22 mouse cellular contexts compared by ENCODE assay signal in genomic region chr10:17794443-17794842, GRCm38 (mm10). TPM values are rescaled to one million over a fixed set of nuclear protein-coding genes. Genes with fewer than 3 reads are reported as not detected.
DNase-seq lines count a peak whose midpoint lies in the region; ATAC-seq and TF ChIP-seq lines count a peak whose summit lies in the region.
"Had no signal": no experiment of that assay in that cellular context is flagged by ENCODE, and none has a peak within 500 bp of the region (broad histone marks: within the 10 kb centered on the region; RNA-seq: fewer than 3 reads in every experiment).

No protein-coding gene starts in this region.

- peaks cover 2% of the 10 kb centered on the region; the same call in 1 of the 2 replicates for H3K79me2 ChIP-seq in heart, adult 2 months (replicated peaks; ENCODE audit: control insufficient read depth, insufficient read depth, low read length)

- intact Hi-C loops in heart, adult 2 months (cut with DNase I), result loop anchor here (5.0 to 10.0 kb wide), 2 partner anchors 150 to 1157 kb away; partner anchors contain the start of gene Heca
- intact Hi-C loops in heart, postnatal 36 days (cut with DNase I), result loop anchor here (1.0 kb wide), 1 partner anchor 61 kb away; no protein-coding TSS in a partner anchor

- TF ChIP-seq CTCF in heart, adult 2 months (IDR thresholded peaks at IDR 0.05), result no peak
- TF ChIP-seq CTCF in heart, postnatal 0 days (IDR thresholded peaks at IDR 0.05; ENCODE audit: low read depth), result no peak
- TF ChIP-seq CTCF in cerebellum, adult 2 months (IDR thresholded peaks at IDR 0.05; ENCODE audit: borderline replicate concordance, insufficient read depth, low read depth, low read length), result no peak

- peaks cover 7% of the 10 kb centered on the region for H3K4me1 ChIP-seq in heart, adult 2 months (ENCODE audit: control insufficient read depth, insufficient read depth, low read length)
- H3K4me1 ChIP-seq in heart, postnatal 0 days (ENCODE audit: control insufficient read depth, insufficient read depth), result peaks cover 41% of the 10 kb centered on the region
- H3K4me1 ChIP-seq in ES-E14 (ENCODE audit: control insufficient read depth in 2 of 2, insufficient read depth in 2 of 2, low read length in 2 of 2, poor library complexity in 1 of 2), result peaks cover 4 to 5% of the 10 kb centered on the region in 2 experiments; a peak in 2 of 4 replicates
- H3K4me1 ChIP-seq in cerebellum, adult 2 months (ENCODE audit: control insufficient read depth, insufficient read depth, low read length), result peaks cover 5% of the 10 kb centered on the region

- no peaks in the 10 kb centered on the region for H3K27me3 ChIP-seq in heart, adult 2 months (ENCODE audit: control insufficient read depth, insufficient read depth, low read length)
- H3K27me3 ChIP-seq in heart, postnatal 0 days (ENCODE audit: control insufficient read depth, insufficient read depth, low read length), result no peaks in the 10 kb centered on the region
- no peaks in the 10 kb centered on the region for H3K27me3 ChIP-seq in cerebellum, adult 2 months (ENCODE audit: control insufficient read depth, insufficient read depth, low read length)
- H3K27me3 ChIP-seq: heart, embryonic 13.5 days had no signal

- H3K27ac ChIP-seq in heart, adult 2 months, result peak overlapping the region; percentile 82
- peak overlapping the region; percentile 100 for H3K27ac ChIP-seq in heart, postnatal 0 days (ENCODE audit: low read depth)
- no peak overlapping the region for H3K27ac ChIP-seq in ES-E14 (ENCODE audit: insufficient read depth, low read depth, low read length, poor library complexity, severe bottlenecking)
- no peak overlapping the region for H3K27ac ChIP-seq in cerebellum, adult 2 months (ENCODE audit: insufficient read depth, low read length)
- H3K27ac ChIP-seq: hindbrain, embryonic 14.5 days had no signal

- no peak for ATAC-seq in heart, postnatal 0 days (ENCODE audit: insufficient read depth, low read depth)
- ATAC-seq: activated CD4-positive, CD25-positive, alpha-beta regulatory T cell, adult 4 months; forebrain, embryonic 14.5 days; forebrain, postnatal 0 days; hindbrain, postnatal 0 days; inflammation-experienced regulatory T-cells, adult 6 months; intestine, embryonic 16.5 days had no signal

- H3K36me3 ChIP-seq in heart, adult 2 months (ENCODE audit: control insufficient read depth, insufficient read depth, low read length), result peaks cover 2% of the 10 kb centered on the region; the same call in 1 of the 2 replicates
- peaks cover 3% of the 10 kb centered on the region; the same call in 1 of the 2 replicates for H3K36me3 ChIP-seq in heart, postnatal 0 days (replicated peaks; ENCODE audit: control insufficient read depth, insufficient read depth, low read length)
- no peaks in the 10 kb centered on the region for H3K36me3 ChIP-seq in ES-E14 (ENCODE audit: control insufficient read depth, insufficient read depth, low read length, poor library complexity, severe bottlenecking)

- no peak overlapping the region for H3K4me2 ChIP-seq in heart, postnatal 0 days (ENCODE audit: low read depth, low read length)
- H3K4me2 ChIP-seq: heart, embryonic 13.5 days; hindbrain, embryonic 14.5 days had no signal

- in situ Hi-C loops in ES-E14 (cut with MboI; ENCODE audit: low sequenced_read_pairs in 2 of 2, unreplicated experiment in 2 of 2), result no loop called here

- WGBS in heart, adult 2 months, result 87% methylated on average over 5 of the region's 5 CpGs
- WGBS in heart, postnatal 0 days, result 90% methylated on average over 5 of the region's 5 CpGs
- WGBS in cerebellum, adult 2 months, result 87% methylated on average over 5 of the region's 5 CpGs

- TF ChIP-seq POLR2A in heart, adult 2 months (IDR thresholded peaks at IDR 0.05; ENCODE audit: insufficient read depth, low read depth, low read length), result no peak
- no peak for TF ChIP-seq POLR2A in cerebellum, adult 2 months (IDR thresholded peaks at IDR 0.05; ENCODE audit: borderline replicate concordance, insufficient read depth, low read length)

- H3K9ac ChIP-seq in heart, adult 2 months (ENCODE audit: low read depth, low read length), result no peak overlapping the region
- no peak overlapping the region for H3K9ac ChIP-seq in heart, postnatal 0 days (replicated peaks; ENCODE audit: low read depth, low read length)
- H3K9ac ChIP-seq in ES-E14 (ENCODE audit: insufficient read depth, low read depth, low read length, poor library complexity, severe bottlenecking), result no peak overlapping the region
- H3K9ac ChIP-seq: forebrain, postnatal 0 days; hindbrain, embryonic 14.5 days had no signal

- no peak for DNase-seq in heart, adult 2 months
- no peak for DNase-seq in heart, postnatal 36 days
- DNase-seq in heart, postnatal 0 days (ENCODE audit: low spot score), result no peak
- no peak for DNase-seq in heart, adult 11 months
- no peak for DNase-seq in ES-E14 (ENCODE audit: low read depth, low spot score)
- no peak for DNase-seq in spleen, adult 12 weeks (ENCODE audit: low spot score)
- no peak for DNase-seq in cerebellum, adult 2 months
- DNase-seq: adrenal gland, adult 8-10 months; B cell, adult 2 months; cerebellum, adult 11-12 months; cerebellum, adult 9-10 months; forebrain, postnatal 0 days; gastrocnemius, postnatal 10 days; gastrocnemius, postnatal 36 days; kidney, adult 18-20 months had no signal

- no peak for TF ChIP-seq EP300 in heart, adult 2 months (IDR thresholded peaks at IDR 0.05; ENCODE audit: insufficient read depth, low read depth, low read length)
- no peak for TF ChIP-seq EP300 in heart, postnatal 0 days (IDR thresholded peaks at IDR 0.05; ENCODE audit: low read depth)

- no peaks in the 10 kb centered on the region for H3K9me3 ChIP-seq in heart, postnatal 0 days (replicated peaks; ENCODE audit: control insufficient read depth, low read length)
- H3K9me3 ChIP-seq in ES-E14 (ENCODE audit: control insufficient read depth, insufficient read depth, low read depth, low read length), result no peaks in the 10 kb centered on the region
- H3K9me3 ChIP-seq: heart, embryonic 13.5 days had no signal

- H3K4me3 ChIP-seq in heart, adult 2 months, result no peak overlapping the region
- H3K4me3 ChIP-seq in heart, postnatal 0 days (ENCODE audit: low read depth, low read length), result no peak overlapping the region
- H3K4me3 ChIP-seq in ES-E14 (ENCODE audit: insufficient read depth in 1 of 2, low read depth in 1 of 2, low read length in 2 of 2, poor library complexity in 1 of 2, severe bottlenecking in 1 of 2), result no peak overlapping the region
- H3K4me3 ChIP-seq in cerebellum, adult 2 months (replicated peaks; ENCODE audit: insufficient read depth, low read depth, low read length), result no peak overlapping the region
- H3K4me3 ChIP-seq: heart, embryonic 13.5 days had no signal

TF ChIP-seq in ES-E14, 5 proteins besides CTCF, POLR2A, EP300 and RAD21:
- TF ChIP-seq CHD2 (IDR thresholded peaks at IDR 0.05; ENCODE audit: low read depth, low read length) (no peak), HCFC1 (IDR thresholded peaks at IDR 0.05; ENCODE audit: borderline replicate concordance, insufficient read depth, low read length) (peak; percentile 56; the same call in 1 of the 2 replicates)

RNA-seq across cellular contexts. Expression of gene Txlnb, which starts 1.6 kb away (rescaled TPM):
- 100 to 1,000 TPM; 312 to 403 TPM for total RNA-seq in heart, adult 2 months (2021)
- 102 and 180 TPM in 2 replicates for polyA plus RNA-seq in heart, adult 2 months (2012; rRNA removed)
- total RNA-seq in heart, postnatal 36 days (2021), result 100 to 1,000 TPM; 326 to 381 TPM
- 59.9 and 68.3 TPM in 2 replicates for total RNA-seq in heart, postnatal 0 days (2014; rRNA removed; ENCODE audit: low replicate concordance)
- polyA plus RNA-seq in heart, postnatal 0 days (2015; fragmentation: Nextera tagmentation; extraction: Ambion mirVana), result 56.3 and 61.1 TPM in 2 replicates
- 1.8 and 2.0 TPM in 2 replicates for total RNA-seq in ES-E14 (2012; rRNA removed)
- 0.61 and 0.62 TPM in 2 replicates for polyA plus RNA-seq in cerebellum, adult 2 months (2012; rRNA removed)

Comparison
In these comparisons a context has a peak if more than half of its experiments do, and no peak if none do; other contexts are left out.
1. H3K27ac ChIP-seq: peak in heart, adult 2 months (single experiment) and heart, postnatal 0 days (single experiment); none in ES-E14 (single experiment) and cerebellum, adult 2 months (single experiment).
2. RNA of gene Txlnb, which starts 1.6 kb away (total RNA-seq): 312 to 403 TPM in heart, adult 2 months, 326 to 381 TPM in heart, postnatal 36 days and 59.9 to 68.3 TPM in heart, postnatal 0 days; 1.8 to 2.0 TPM in ES-E14; every median in the first group is over 10 times any median in the second.